Mouse (Mus musculus) ES-E14 (cell line): ENCODE measurements around the gene Npas2. TPM values are rescaled to one million over a fixed set of nuclear protein-coding genes. Genes with fewer than 3 reads are reported as not detected.

Experiments used
- DNase-seq: peaks from one replicate; pipeline ENCODE4 v3.0.0-alpha.2; 2013; ENCODE audit warnings: low read depth, low spot score
- H3K27ac ChIP-seq: 2 replicates; pipeline ENCODE4 v1.5.1; 2012; ENCODE audit warnings: low read depth, mild to moderate bottlenecking, low read length, moderate library complexity, mixed read lengths; ENCODE audit not compliant: poor library complexity, insufficient read depth, severe bottlenecking
- H3K36me3 ChIP-seq: 2 replicates; pipeline ENCODE4 v1.6.1; 2012; ENCODE audit warnings: mild to moderate bottlenecking, low read length, moderate library complexity, mixed read lengths; ENCODE audit not compliant: control insufficient read depth, poor library complexity, insufficient read depth, severe bottlenecking
- H3K4me1 ChIP-seq, 2 experiments: fragments of 150-350 bp in 1 of 2; sonication (generic) in 1 of 2; 2 replicates each; pipeline ENCODE4 v1.6.1; 2012; ENCODE audit warnings: low read length in 2 of 2, mild to moderate bottlenecking in 1 of 2, mixed read lengths in 1 of 2; ENCODE audit not compliant: control insufficient read depth in 2 of 2, insufficient read depth in 2 of 2, poor library complexity in 1 of 2
- H3K4me3 ChIP-seq, 2 experiments: fragments of 150-350 bp in 1 of 2; sonication (generic) in 1 of 2; 2 replicates each; pipeline ENCODE4 v1.5.1; 2012; ENCODE audit warnings: low read length in 2 of 2, low read depth in 1 of 2, mild to moderate bottlenecking in 1 of 2, mixed read lengths in 1 of 2; ENCODE audit not compliant: insufficient read depth in 1 of 2, poor library complexity in 1 of 2, severe bottlenecking in 1 of 2
- H3K9ac ChIP-seq: 2 replicates; pipeline ENCODE4 v1.6.1; 2012; ENCODE audit warnings: low read depth, mild to moderate bottlenecking, low read length, mixed read lengths; ENCODE audit not compliant: poor library complexity, insufficient read depth, severe bottlenecking
- H3K9me3 ChIP-seq: fragments of 150-350 bp; sonication (generic); 2 replicates; pipeline ENCODE4 v1.6.1; 2012; ENCODE audit warnings: low read depth, mild to moderate bottlenecking, low read length; ENCODE audit not compliant: control insufficient read depth, insufficient read depth
- CHD2 ChIP-seq: IDR thresholded peaks from 2 replicates; pipeline ENCODE4 v1.6.1; 2014; ENCODE audit warnings: mild to moderate bottlenecking, low read depth, low read length, inconsistent platforms
- HCFC1 ChIP-seq: IDR thresholded peaks from 2 replicates; pipeline ENCODE4 v1.6.1; 2012; ENCODE audit warnings: low read length, inconsistent platforms, borderline replicate concordance; ENCODE audit not compliant: insufficient read depth
- MAFK ChIP-seq: IDR thresholded peaks from 2 replicates; pipeline ENCODE4 v1.6.1; 2014; ENCODE audit warnings: mild to moderate bottlenecking, low read depth, low read length, inconsistent platforms; ENCODE audit not compliant: insufficient read depth
- ZC3H11A ChIP-seq: IDR thresholded peaks from 2 replicates; pipeline ENCODE4 v1.6.1; 2012; ENCODE audit warnings: low read depth, mild to moderate bottlenecking, inconsistent platforms, low read length, borderline replicate concordance
- ZNF384 ChIP-seq: IDR thresholded peaks from 2 replicates; pipeline ENCODE4 v1.6.1; 2012; ENCODE audit warnings: low read depth, low read length, inconsistent platforms
- in situ Hi-C, 2 experiments: fragments of 600-800 bp; cut with MboI; formaldehyde crosslinking; loops; one replicate each; pipeline ENCODE4 v1.15.1; 2025; ENCODE audit warnings: low sequenced_read_pairs in 2 of 2, inconsistent platforms in 1 of 2; ENCODE audit not compliant: unreplicated experiment in 2 of 2
- total RNA-seq: library from RNA; depleted of rRNA; stranded (reverse); fragments of 300-350 nt; gene quantifications from 2 replicates; pipeline ENCODE4 v1.2.3, GENCODE M21; 2012

Gene Npas2
- total RNA-seq, 1 experiment, result 0.09 TPM

GRCm38 (mm10) chr1:39307971-39308370 is 114.4 kb downstream of the Npas2 start:
- TF ChIP-seq ZC3H11A (no peak), MAFK (no peak), ZNF384 (no peak), CHD2 (no peak), HCFC1 (no peak)
- in situ Hi-C loops, result no loop called here
- no peaks in the 10 kb centered on the region for H3K4me1 ChIP-seq
- H3K9me3 ChIP-seq, result no peaks in the 10 kb centered on the region
- H3K36me3 ChIP-seq, result no peaks in the 10 kb centered on the region
- H3K9ac ChIP-seq, result no peak overlapping the region
- H3K4me3 ChIP-seq, result no peak overlapping the region
- DNase-seq, result no peak
- no peak overlapping the region for H3K27ac ChIP-seq

GRCm38 (mm10) chr1:39309548-39309947 is 116.0 kb downstream of the Npas2 start:
- Histone ChIP-seq H3K9me3 (no peaks in the 10 kb centered on the region), H3K27ac (no peak overlapping the region), H3K4me3 (no peak overlapping the region), H3K36me3 (no peaks in the 10 kb centered on the region), H3K9ac (no peak overlapping the region), H3K4me1 (no peaks in the 10 kb centered on the region)
- DNase-seq, result no peak
- in situ Hi-C loops, result no loop called here
- no peak for TF ChIP-seq HCFC1
- no peak for TF ChIP-seq ZC3H11A
- TF ChIP-seq CHD2, result no peak
- TF ChIP-seq MAFK, result no peak
- no peak for TF ChIP-seq ZNF384

DNA sequence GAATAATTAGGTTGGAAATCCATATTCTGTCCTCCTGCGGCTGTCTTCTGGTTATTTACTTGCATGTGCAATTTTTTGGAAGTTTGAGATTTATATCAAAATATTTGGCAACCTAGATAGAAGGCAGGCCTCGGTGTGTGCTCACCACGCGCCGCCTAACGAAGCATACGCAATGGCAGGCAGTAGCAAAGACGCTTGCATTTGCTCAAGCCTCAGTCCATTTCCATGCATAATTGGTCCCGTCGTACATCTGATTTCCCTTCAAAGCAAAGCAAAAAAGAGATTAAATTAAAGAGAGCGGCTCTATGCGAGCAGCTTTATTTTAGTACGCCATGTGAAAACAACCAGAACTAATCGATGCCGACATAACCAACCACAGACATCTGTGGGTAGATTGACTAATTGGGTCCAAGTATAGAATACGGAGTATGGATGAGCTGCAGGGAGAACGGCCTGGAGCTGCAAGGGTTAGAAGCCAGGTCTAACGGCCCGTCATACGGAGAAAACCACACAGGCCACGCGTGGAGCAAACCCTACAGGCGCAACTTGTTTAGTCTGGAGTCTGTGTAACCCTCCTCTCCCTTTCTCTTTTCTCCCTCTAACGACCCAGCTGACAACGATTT is 118.9 kb downstream of the Npas2 start:
- H3K9me3 ChIP-seq, result no peaks in the 10 kb centered on the region
- H3K27ac ChIP-seq, result no peak overlapping the region
- no peak for DNase-seq
- H3K4me3 ChIP-seq, result no peak overlapping the region
- TF ChIP-seq ZC3H11A (no peak), MAFK (no peak), CHD2 (no peak), ZNF384 (no peak), HCFC1 (no peak)
- H3K36me3 ChIP-seq, result no peaks in the 10 kb centered on the region
- no peaks in the 10 kb centered on the region for H3K4me1 ChIP-seq
- in situ Hi-C loops, result no loop called here
- H3K9ac ChIP-seq, result no peak overlapping the region

DNA sequence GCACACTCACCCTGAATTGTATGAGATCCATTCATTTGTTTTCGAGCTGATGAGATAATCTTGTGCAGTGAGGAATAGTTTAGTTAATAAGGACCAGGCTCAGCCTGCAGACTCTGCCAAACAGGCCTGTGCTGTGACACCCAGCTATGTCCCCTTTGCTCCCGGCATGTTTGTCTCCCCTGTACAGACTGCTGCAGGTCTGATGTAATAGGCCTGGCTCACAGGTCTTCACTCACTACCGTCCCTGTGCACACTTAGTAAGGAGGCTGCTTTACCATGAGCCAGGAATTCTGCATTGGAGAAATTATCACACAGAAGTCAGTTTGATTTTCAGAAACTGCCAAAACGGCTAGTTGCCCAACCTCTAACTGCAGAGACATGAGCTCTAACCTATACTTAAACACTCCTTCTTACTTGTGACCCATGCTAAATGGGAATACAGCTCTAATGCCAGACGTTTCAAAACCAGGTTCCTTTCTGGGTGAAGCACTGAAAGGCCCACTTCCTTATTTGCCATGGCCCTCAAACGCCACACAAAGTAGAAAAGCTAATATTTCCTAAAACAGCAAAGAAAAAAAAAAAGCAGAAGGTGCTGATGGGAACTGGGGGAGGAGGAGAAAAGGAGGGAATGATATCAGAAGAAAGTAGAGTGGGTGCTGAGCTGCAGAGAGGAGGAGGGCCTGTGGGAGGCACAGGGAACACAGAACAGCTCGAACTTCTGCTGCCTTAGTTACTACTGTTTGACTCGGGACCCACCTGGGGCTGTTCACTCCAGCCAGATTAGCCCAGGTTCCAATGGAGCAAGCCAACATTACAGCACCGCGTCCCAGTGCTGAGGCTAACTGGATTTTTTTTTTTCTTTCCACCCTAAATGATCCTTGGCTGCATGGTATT is 120.1 kb downstream of the Npas2 start:
- H3K9me3 ChIP-seq, result no peaks in the 10 kb centered on the region
- in situ Hi-C loops, result no loop called here
- no peak overlapping the region for H3K27ac ChIP-seq
- TF ChIP-seq CHD2 (no peak), MAFK (no peak), HCFC1 (no peak)
- no peak overlapping the region for H3K4me3 ChIP-seq
- no peak overlapping the region for H3K9ac ChIP-seq
- no peak for DNase-seq
- H3K36me3 ChIP-seq, result no peaks in the 10 kb centered on the region
- no peaks in the 10 kb centered on the region for H3K4me1 ChIP-seq
